Mouse (Mus musculus) thymus, adult 2 months (tissue): ENCODE data around the gene Rnf138rt1.

ENCODE experiments used
- CTCF ChIP-seq: fragments of 200-500 bp; IDR thresholded peaks from 2 replicates; pipeline ENCODE4 v1.5.1; 2012; ENCODE audit warnings: mild to moderate bottlenecking, control low read depth, low read length, moderate library complexity, borderline replicate concordance; ENCODE audit not compliant: control insufficient read depth, poor library complexity, insufficient read depth; ENCODE audit errors: extremely low read depth
- POLR2A ChIP-seq: fragments of 200-500 bp; IDR thresholded peaks from 2 replicates; pipeline ENCODE4 v1.6.1; 2012; ENCODE audit warnings: mild to moderate bottlenecking, low read length, control low read depth, moderate library complexity; ENCODE audit not compliant: control insufficient read depth, poor library complexity, insufficient read depth; ENCODE audit errors: extremely low read depth

- TF ChIP-seq CTCF: no peak
- TF ChIP-seq POLR2A: no peak
Measured at GRCm38 (mm10) chrX:163745996-163746395, 15.1 kb downstream of the Rnf138rt1 start.
